Mouse (Mus musculus): ENCODE measurements around the gene Pttg1ip.

DNA sequence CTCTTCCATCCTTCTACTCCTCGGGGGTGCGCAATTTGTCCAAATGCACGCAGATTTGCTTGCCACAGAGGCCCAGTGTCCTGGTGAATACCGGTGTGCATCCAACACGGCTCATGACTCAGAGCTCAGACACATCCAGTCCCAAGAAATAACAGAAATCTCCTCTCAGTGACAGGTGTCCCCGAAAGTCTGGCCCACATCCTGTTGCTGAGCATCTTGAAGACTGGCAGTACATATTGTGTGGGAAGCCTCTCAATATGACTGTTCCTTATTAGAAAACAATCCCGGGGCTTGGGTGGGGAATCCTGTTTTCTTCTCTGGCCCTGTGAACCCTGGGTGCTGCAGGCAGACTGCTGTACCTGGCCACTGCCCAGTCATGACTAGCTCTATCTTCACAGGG is 24.9 kb upstream of the Pttg1ip start:
- TF ChIP-seq HCFC1 (IDR thresholded peaks at IDR 0.05; ENCODE audit: borderline replicate concordance, insufficient read depth, low read length) (no peak), ZNF384 (IDR thresholded peaks at IDR 0.05; ENCODE audit: low read depth, low read length) (no peak), MAFK (IDR thresholded peaks at IDR 0.05; ENCODE audit: insufficient read depth, low read depth, low read length) (no peak)
